Mouse (Mus musculus) 3T3-L1 (cell line): Measurements from ENCODE around the gene Smyd1.

Experiments used
- DNase-seq: peaks from one replicate; pipeline ENCODE4 v3.0.0-alpha.2; 2015; ENCODE audit warnings: low read depth, low spot score

Smyd1 gene

DNA sequence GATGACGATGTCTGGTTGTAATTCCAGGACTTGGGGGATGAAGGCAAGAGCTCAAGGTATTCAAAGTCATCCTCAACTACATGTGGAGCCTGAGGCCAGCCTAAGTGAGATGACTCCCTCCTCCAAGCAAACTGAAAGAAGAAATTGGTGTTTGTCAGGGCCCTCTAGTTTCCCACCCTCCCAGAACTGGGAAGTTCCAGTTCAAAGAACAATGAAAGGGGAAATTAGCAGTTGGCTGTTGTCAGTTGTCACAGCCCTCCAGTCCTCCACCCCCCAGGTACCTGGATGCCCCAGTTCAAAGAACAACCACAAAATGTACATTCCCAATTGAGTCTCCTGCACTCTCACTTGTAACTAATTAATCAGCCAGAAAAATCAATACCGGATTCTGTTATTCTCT lies 113.3 kb downstream of the Smyd1 start:
- no peak for DNase-seq

DNA sequence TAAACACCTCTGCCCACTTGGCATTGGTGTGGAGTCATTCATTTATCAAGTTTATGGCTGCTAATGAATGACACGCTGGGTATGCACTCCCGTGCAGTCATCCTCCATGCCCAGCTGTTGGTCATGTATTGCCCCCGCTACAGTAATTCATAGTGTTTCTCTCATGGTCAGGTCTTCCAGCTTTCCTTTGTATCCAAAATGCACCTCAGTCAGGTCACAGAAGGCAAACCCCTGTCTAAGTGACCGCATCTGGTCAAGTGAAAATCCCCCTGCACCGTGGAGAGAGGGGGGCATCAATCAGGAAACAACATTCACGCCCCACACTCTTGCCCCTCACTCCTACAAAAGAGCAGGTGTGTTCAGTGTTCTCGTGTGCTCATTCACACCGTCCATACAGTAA lies 117.9 kb downstream of the Smyd1 start:
- no peak for DNase-seq

DNA sequence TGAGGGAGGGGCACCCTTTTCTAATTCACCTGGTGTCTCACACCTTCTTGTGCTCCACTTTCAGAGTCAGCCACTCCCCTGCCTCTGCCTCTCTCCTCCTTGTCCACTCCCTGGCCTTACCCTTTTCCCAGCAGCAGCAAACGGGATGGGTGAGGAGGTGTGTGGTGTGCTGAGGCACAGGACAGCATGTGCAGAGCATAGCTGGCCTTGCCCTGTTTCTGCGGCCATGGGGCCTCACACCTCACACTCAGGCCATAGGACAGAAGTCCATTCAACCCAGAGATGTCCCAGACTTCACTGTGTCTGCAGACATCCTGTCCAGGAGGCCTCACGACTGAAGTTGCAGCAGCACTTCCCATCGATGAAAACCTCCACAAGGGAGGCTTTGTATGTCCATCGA lies 118.4 kb downstream of the Smyd1 start:
- DNase-seq = no peak

DNA sequence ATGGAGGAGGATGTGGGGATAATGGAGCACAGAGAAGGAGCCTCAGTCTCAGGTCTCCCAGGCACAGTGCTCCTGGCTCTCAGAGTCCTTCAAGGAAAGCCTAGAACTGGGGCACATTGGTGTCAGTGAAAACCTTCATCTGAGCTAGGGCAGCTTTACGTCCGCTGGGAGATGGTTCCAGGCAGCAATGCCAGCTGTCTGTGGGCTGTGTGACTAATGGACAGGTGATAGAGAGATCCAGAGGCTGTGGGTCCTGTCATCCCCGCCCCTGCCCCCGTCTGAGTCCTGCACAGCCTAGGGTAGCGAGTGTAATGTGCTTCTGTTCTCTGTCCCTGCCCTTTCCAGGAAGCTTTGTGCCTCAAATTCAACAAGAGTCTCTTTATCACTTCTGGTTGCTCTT lies 120.1 kb downstream of the Smyd1 start:
- no peak for DNase-seq

DNA sequence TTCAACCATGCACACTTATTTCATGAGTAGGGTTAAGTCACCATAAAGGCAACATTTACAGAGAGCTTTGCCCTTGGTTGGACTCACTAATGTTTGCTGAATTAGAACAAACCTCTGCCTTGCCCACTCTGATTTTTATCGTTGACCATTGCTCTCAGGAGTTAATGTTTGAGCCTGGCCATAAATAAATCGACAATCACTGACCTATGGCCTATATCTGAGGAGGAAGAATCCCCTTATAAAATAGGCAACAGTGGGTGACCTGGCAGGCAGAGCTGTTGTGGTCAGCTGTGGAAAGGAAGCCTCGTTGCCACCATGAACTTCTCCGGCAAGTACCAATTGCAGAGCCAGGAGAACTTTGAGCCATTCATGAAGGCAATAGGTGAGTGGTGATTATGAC lies 122.4 kb downstream of the Smyd1 start, which contains the start of gene Fabp1:
Gene Fabp1, plus strand, starts transcription at position 216 of the 400 bp plus-strand sequence.
- DNase-seq = no peak

DNA sequence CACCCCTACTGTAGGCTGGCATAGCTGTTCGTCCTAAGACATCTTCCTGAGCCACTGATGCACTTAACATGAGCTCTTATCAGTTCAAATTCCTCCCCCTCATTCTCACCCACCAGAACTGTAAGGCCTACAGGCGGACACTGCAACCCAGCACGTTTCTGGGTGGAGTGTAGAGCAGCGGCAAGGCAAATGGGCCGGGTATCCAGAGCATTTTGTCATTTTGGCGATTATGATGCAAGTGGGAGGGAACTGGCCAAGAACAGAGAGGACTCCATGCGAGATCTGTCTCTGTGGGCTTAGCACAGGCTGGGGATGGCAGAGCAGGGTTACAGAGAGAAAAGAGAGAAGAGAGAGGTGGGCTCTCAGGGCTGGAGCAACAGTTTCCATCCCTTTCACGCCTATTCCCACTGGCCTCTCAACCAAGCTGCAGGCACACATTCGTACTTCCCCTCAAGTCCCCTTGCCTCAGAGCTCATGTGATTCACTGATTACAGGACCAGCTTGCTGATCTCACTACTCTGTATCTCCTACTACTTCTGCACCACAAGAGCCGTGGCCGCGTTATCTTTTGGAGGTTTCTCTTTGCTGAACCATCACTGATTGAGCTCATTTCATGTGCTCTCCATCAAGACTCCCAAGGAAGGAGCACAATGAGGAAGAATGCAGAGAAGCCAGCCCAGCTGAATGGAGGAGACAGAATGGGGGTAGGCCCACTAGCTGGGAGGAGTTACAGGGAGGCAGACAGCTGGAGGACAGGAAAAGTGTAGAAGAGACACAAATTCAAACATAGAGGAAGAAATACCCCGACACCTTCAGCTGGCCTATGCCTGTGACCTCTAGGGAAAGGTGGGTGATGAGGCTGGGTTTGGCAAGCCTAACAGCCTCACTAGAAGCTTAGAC lies 124.1 kb downstream of the Smyd1 start:
- DNase-seq = no peak

DNA sequence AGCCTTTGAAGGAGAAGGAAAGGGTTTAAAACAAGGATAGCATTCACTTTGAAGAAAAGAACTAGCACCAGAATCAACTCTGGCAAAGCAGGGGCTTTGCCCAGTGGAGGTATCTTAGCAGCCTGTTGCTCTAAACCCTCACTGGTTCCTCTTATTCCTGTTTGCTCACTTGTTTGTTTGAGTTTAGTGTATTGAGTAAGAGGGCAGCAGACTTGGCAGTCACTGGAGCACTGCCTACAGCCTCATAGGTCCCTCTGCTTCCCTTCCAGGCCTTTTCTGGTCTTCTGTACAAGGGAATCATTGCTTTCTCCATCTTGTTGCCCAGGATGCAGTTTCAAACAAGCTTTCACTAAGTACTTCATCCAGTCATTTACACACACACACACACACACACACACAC lies 125.9 kb downstream of the Smyd1 start:
- DNase-seq = no peak

DNA sequence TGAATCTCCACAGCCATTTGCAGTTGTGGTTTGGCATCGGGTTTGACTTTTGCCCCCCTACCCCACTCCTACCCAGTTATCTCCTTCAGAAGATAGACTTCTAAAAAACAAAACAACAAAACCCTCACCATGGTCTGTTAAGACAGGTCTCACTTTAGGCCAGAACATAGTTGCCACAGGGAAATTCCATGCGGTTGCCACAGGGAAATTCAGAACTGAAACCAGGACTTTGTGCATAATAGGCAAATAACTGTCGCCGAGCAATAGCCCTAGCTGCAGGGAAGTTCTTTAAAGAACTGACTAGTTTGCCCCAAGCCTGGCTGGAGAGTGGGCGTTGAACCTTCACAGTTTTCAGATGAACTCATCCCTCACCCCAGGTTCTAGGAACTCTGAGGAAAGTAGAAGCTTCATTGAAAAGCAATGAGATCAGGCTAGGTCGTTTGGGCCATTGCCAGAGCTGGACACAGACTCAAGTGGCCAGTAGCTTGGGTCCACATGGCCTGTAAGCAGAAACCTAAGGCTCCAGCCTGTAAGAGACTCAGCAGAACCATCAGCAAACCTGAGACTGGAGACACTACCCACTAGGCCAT lies 128.8 kb downstream of the Smyd1 start:
- DNase-seq = no peak

DNA sequence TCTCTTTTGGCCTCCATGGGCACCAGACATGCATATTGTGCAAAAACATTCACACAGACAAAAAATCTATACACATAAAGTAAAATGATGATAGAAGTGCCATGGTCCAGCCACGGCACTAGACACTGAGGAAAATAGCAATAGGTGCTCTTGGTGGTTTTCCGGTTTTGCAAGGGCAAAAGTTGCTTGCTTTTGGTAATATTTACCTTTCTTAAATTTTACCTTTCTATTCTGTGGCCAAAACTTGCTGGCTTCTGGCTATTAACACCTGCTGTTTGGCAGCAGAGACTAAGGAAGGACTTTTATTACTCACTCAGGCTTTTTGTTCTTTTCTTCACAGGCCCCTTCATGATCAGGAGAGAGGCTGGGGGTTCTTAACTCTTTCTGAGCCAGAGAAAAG lies 131.5 kb downstream of the Smyd1 start:
- DNase-seq = no peak

DNA sequence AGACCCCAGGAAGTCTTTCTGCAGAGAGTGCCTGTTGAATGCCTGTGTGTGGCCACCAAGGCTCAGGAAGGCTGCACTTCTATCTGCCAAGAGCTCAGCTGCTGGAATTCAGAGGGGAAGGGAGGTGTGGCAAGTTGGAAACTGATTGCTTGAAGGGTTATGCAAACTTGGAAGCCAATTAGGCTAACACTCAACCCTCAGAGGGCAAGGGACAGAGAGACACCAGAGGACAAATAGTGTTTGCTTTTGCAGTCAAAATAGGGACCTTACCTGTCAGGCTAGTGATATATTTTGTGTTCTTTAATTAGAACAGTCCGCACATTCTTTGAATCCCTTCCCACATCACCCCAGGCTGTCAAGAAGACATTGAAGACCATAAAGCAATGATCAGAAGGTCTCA lies 132.5 kb downstream of the Smyd1 start:
- DNase-seq = no peak

DNA sequence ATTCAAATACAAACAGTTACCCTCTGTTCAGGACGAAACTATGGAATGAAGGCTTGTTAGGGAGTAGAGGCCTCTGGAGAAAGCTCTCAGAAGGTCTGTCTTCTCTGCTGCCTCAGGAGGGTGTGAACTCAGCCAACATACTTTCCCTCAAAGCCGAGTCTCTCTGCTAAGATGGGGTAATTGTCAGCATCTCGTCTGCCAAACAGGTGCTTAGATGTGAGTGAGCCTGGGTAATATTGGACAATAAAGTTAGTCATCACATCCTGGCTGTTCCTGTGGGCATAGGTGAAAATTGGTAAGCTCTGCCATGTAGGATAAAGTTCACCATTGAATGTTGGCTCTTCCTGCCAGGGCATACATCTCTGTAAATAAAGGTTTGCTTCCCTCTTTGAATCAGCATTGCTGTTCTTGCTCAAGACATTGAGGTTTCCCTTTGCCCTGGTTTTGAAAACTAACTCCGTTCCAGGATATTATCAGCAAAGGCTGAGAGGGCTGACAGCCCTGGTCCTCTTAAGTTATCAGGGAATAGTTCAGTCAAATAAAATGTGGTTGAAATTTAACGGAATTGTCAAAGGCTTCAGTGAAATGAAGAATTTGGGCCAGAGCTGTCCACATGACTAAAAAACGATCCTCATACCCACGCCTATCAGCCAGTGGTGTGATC lies 137.0 kb downstream of the Smyd1 start:
- DNase-seq = no peak

DNA sequence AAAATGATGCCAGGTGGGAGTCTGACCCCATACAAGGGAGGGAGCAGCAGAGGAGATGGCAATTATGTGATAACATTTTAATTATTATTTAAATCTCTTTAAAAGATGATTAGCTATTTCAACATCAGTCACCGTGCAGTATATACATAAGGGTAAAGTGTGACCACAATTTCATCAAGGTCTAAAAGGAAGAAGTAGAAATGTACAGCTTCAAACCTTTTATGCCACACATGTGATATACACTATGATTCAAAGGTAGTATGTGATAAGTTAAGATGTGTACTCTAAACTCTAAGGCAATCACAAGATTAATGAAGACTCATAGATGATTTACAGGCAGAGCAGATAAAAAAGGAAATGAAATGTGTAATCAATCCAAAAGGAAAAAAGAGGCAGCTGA lies 141.4 kb downstream of the Smyd1 start:
- DNase-seq = no peak

DNA sequence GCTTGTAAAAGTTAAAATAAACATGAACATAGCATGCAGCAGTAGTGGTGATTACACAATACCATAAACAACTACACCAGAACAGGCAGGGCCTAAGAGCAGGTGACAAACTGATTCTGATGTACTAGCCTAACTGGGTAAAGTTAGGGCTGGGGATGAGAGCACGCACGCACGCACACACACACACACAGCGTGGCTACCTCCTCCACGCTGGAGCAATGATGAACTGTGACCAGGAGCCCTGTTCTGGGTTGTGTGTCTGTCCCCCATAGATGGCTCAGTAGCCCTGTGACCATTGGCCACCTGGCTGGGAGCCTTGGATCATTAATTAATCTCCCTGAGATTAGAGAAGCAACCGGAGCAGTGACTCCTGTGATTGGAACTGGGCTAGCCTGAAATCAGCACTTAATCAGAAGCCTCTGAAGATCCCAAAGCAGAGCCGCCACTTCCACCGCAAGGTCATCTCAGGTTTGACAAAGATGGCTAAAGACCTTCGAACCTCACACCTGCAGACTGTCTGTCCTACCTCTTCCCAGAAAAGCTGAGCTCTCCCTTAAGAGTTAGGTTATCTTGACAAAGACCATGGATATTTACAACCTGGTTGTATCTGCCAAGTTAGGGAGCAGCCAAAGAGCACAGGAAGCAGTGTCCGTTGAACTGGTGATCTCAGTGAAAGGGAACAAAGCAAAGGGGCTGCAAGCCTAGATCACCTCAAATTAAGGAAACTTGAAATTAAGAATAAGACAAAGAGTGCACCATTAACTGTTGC lies 149.0 kb downstream of the Smyd1 start:
- DNase-seq = no peak

DNA sequence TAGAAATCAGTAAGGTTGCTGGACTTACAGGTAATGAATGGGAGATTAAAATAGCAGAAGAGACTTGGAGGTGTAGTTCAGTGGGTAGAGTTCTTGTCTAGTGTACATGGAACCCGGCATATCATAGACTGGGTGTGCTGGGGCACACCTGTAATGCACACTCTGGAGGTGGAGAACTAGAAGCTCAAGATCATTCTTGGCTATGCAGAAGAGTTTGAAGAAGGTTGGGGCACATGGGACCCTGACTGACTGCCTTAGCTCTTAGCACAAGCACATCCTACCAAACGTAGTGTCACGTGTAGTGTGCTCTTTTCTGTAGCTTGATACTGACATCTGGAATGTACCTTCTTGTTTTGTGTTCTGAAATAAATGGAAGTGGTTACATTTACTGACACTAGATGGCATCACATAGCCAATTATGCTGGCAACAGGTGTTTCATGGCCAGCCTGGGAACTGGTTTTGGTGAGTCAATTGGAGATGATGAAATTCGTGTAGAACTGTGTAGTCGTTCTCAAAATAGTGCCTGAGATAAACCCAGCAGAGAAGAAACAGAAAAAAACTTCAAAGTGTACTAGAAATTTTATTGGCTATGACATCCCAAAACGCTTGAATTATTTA lies 155.4 kb downstream of the Smyd1 start:
- DNase-seq = peak; percentile 83

DNA sequence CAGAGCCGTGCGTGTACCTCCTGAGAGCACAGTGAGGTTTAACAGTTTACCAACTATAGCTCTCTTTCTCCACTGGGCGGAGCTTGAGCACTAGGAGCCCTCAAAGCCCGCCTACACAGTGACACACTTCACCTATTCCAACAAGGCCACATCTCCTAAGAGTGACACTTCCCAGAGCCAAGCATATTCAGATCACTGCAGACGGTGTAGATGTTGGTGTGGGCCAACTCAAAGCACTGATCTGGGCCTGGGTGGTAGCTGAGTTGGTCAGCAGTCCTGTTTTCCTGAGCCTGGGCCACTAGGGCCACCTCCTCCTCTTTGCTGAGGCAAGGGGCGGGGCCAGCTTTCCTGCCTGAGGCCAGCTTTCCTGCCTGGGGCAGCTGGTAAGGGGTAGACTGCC lies 157.6 kb downstream of the Smyd1 start:
- peak; percentile 16 for DNase-seq
